Mouse (Mus musculus) G1E-ER4 (cell line): Measurements from ENCODE around the gene Asxl1. TPM values are rescaled to one million over a fixed set of nuclear protein-coding genes. Genes with fewer than 3 reads are reported as not detected.

Experiments
- GATA1 ChIP-seq: IDR thresholded peaks from one replicate; pipeline ENCODE4 v1.8.0; 2012; ENCODE audit warnings: low read length, inconsistent platforms
- polyA plus RNA-seq: library from polyadenylated mRNA; stranded (reverse); fragments of >175 nt; gene quantifications from 2 replicates; pipeline ENCODE4 v1.2.3, GENCODE M21; 2012

Gene Asxl1
- polyA plus RNA-seq, 1 experiment, result 21.3 TPM

GRCm38 (mm10) chr2:153375380-153375779 is 29.8 kb downstream of the Asxl1 start:
- TF ChIP-seq GATA1, result no peak

GRCm38 (mm10) chr2:153380479-153380878 is 34.9 kb downstream of the Asxl1 start:
- no peak for TF ChIP-seq GATA1

- no peak for TF ChIP-seq GATA1
These were observed 44.2 kb downstream of the Asxl1 start for GRCm38 (mm10) chr2:153389831-153390230.

- TF ChIP-seq GATA1, result no peak
These were observed 47.4 kb downstream of the Asxl1 start for GRCm38 (mm10) chr2:153393045-153393444.

GRCm38 (mm10) chr2:153397790-153398515 is 52.3 kb downstream of the Asxl1 start:
- no peak for TF ChIP-seq GATA1

- no peak for TF ChIP-seq GATA1
These were observed 53.5 kb downstream of the Asxl1 start for GRCm38 (mm10) chr2:153399166-153399565.

GRCm38 (mm10) chr2:153404062-153404461 is 58.4 kb downstream of the Asxl1 start:
- no peak for TF ChIP-seq GATA1

GRCm38 (mm10) chr2:153404882-153405281 is 59.3 kb downstream of the Asxl1 start:
- TF ChIP-seq GATA1, result no peak

GRCm38 (mm10) chr2:153406882-153407281 is 61.3 kb downstream of the Asxl1 start:
- no peak for TF ChIP-seq GATA1

- TF ChIP-seq GATA1, result no peak
These were observed 63.3 kb downstream of the Asxl1 start for GRCm38 (mm10) chr2:153408971-153409370.

GRCm38 (mm10) chr2:153411557-153411956 is 65.9 kb downstream of the Asxl1 start:
- no peak for TF ChIP-seq GATA1

- TF ChIP-seq GATA1, result no peak
These were observed 66.9 kb downstream of the Asxl1 start for GRCm38 (mm10) chr2:153412563-153412962.

GRCm38 (mm10) chr2:153414607-153415006 is 69.0 kb downstream of the Asxl1 start:
- no peak for TF ChIP-seq GATA1

- TF ChIP-seq GATA1, result no peak
These were observed 72.2 kb downstream of the Asxl1 start for GRCm38 (mm10) chr2:153417841-153418240.

GRCm38 (mm10) chr2:153418381-153418780 is 72.8 kb downstream of the Asxl1 start:
- no peak for TF ChIP-seq GATA1

GRCm38 (mm10) chr2:153421233-153421632 is 75.6 kb downstream of the Asxl1 start:
- no peak for TF ChIP-seq GATA1

- TF ChIP-seq GATA1, result no peak
These were observed 76.4 kb downstream of the Asxl1 start for GRCm38 (mm10) chr2:153422051-153422450.
